Mouse (Mus musculus) liver, adult 2 months (tissue): Measurements from ENCODE around the gene Rps6ka2.

Source experiments
- CTCF ChIP-seq: fragments of 200-500 bp; IDR thresholded peaks from 2 replicates; pipeline ENCODE4 v1.5.1; 2011; ENCODE audit warnings: low read depth, low read length, control low read depth
- POLR2A ChIP-seq: fragments of 200-500 bp; IDR thresholded peaks from 2 replicates; pipeline ENCODE4 v1.6.1; 2011; ENCODE audit warnings: low read length, control low read depth; ENCODE audit not compliant: insufficient read depth; ENCODE audit errors: extremely low read depth

- TF ChIP-seq CTCF (no peak), POLR2A (no peak)
Observed at GRCm38 (mm10) chr17:7178196-7178595, 8.3 kb downstream of the Rps6ka2 start.
